Mouse (Mus musculus) left cerebral cortex, adult 2 months (tissue): ENCODE results near the gene Hist1h3g. TPM values are rescaled to one million over a fixed set of nuclear protein-coding genes. Genes with fewer than 3 reads are reported as not detected.
"Not testable (repeated sequence)": the region's sequence is repeated elsewhere in the genome, so short reads cannot be mapped to it uniquely, and the experiment has no call there.

Experiments
- DNase-seq, 2 experiments: peaks; one replicate each; pipeline ENCODE4 v3.0.0; 2021 to 2022; ENCODE audit warnings: low spot score in 2 of 2, mixed read lengths in 1 of 2; ENCODE audit errors: extremely low spot score in 1 of 2
- H3K27ac ChIP-seq: fragments of 200-600 bp; 2 replicates; pipeline ENCODE4 v1.8.1; 2022
- H3K4me3 ChIP-seq: fragments of 200-600 bp; 2 replicates; pipeline ENCODE4 v1.8.1; 2022
- CTCF ChIP-seq: fragments of 200-600 bp; IDR thresholded peaks from 2 replicates; pipeline ENCODE4 v1.8.1; 2022; ENCODE audit warnings: antibody characterized with exemption, mild to moderate bottlenecking, moderate library complexity
- intact Hi-C: fragments of 180-260 bp; cut with DNase I; formaldehyde crosslinking; loops from one replicate; pipeline ENCODE4 v1.15.1; 2025
- total RNA-seq, 2 experiments: library from RNA; stranded (reverse); gene quantifications; 2 replicates each; pipeline ENCODE4 v1.2.3; 2021

Gene Hist1h3g
- total RNA-seq, 2 experiments from 2014 or later: 2.6 to 5.1 TPM

- DNase-seq: no peak
- peak overlapping the region; percentile 53 for H3K4me3 ChIP-seq
- no peak for TF ChIP-seq CTCF
- H3K27ac ChIP-seq: peak overlapping the region; percentile 72
- intact Hi-C loops: no loop called here
Measured at GRCm38 (mm10) chr13:23551931-23552914, 17.0 kb downstream of the Hist1h3g start.

- TF ChIP-seq CTCF: no peak
- intact Hi-C loops: no loop called here
- no peak for DNase-seq
- Histone ChIP-seq H3K27ac (peak within 1 kb of the TSS; percentile 70; the same call in 1 of the 2 replicates), H3K4me3 (no peak within 1 kb of the TSS)
Measured at GRCm38 (mm10) chr13:23552962-23553361, 17.7 kb downstream of the Hist1h3g start, which contains the start of gene Hist1h1d. Gene Hist1h1d (plus strand): TSS chr13:23553262.

- DNase-seq: no peak
- peak overlapping the region; percentile 70 for H3K27ac ChIP-seq
- no peak for TF ChIP-seq CTCF
- H3K4me3 ChIP-seq: peak overlapping the region; percentile 67
- intact Hi-C loops: no loop called here
Measured at GRCm38 (mm10) chr13:23554393-23554792, 19.2 kb downstream of the Hist1h3g start.

- no peak for TF ChIP-seq CTCF
- peak overlapping the region; percentile 70 for H3K27ac ChIP-seq
- H3K4me3 ChIP-seq: peak overlapping the region; percentile 67
- intact Hi-C loops: no loop called here
- peak; percentile 71 to 79 for DNase-seq
Measured at GRCm38 (mm10) chr13:23554925-23555838, 20.0 kb downstream of the Hist1h3g start.

- TF ChIP-seq CTCF: no peak
- peak; percentile 50 to 60 for DNase-seq
- H3K4me3 ChIP-seq: peak overlapping the region; percentile 67
- H3K27ac ChIP-seq: peak overlapping the region; percentile 82
- intact Hi-C loops: no loop called here
Measured at GRCm38 (mm10) chr13:23555839-23556416, 20.7 kb downstream of the Hist1h3g start.

- intact Hi-C loops: no loop called here
- Histone ChIP-seq H3K27ac (no peak overlapping the region; the same call in 1 of the 2 replicates), H3K4me3 (no peak overlapping the region)
- DNase-seq: no peak
- no peak for TF ChIP-seq CTCF
Measured at GRCm38 (mm10) chr13:23556906-23557305, 21.7 kb downstream of the Hist1h3g start.

- H3K4me3 ChIP-seq, DNase-seq, intact Hi-C loops, H3K27ac ChIP-seq: not testable (repeated sequence)
Measured at GRCm38 (mm10) chr13:23560699-23561098, 25.5 kb downstream of the Hist1h3g start.

GRCm38 (mm10) chr13:23561531-23561882 lies 26.3 kb downstream of the Hist1h3g start:
- peak overlapping the region; percentile 96 for H3K27ac ChIP-seq
- DNase-seq, intact Hi-C loops: not testable (repeated sequence)

GRCm38 (mm10) chr13:23561883-23562659 lies 26.8 kb downstream of the Hist1h3g start, which contains the start of gene Hist1h3e:
Gene Hist1h3e (minus strand): TSS chr13:23562369.
- DNase-seq: peak; percentile 91 to 95
- intact Hi-C loops: not testable (repeated sequence)
- peak within 1 kb of the TSS; percentile 71 for H3K4me3 ChIP-seq
- peak within 1 kb of the TSS; percentile 96 for H3K27ac ChIP-seq

More at GRCm38 (mm10) chr13:23561531-23561882, 26.3 kb downstream of the Hist1h3g start:
- H3K4me3 ChIP-seq: peak overlapping the region; percentile 71

- H3K4me3 ChIP-seq: peak overlapping the region; percentile 71
- no peak for DNase-seq
- TF ChIP-seq CTCF: peak; percentile 65
- H3K27ac ChIP-seq: peak overlapping the region; percentile 96
- intact Hi-C loops: no loop called here
Measured at GRCm38 (mm10) chr13:23562699-23563462, 27.7 kb downstream of the Hist1h3g start.
